In the genomic region with DNA sequence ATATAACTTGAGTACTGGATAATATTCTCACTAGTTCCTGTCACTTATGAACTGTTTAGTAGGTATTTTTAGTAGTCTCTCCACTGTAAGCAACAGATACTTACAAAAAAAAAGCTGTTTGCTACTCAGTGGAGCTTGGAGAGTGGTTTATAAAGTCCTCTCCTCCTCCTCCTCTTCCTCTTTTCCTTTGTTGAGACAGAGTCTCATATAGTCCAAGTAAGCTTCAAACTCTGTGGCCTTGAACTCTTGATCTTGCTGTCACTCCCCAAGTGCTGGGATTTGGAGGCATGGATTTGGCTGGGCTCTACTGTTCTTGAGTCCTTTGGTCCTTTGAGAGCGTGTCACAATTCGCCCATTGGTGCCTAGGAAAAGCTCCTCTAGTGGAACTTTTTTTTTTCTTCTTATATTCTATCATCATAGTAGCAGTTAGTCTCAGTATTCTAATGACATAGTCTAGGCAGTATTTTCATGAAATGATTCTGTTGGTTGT, we compare ENCODE assay signal across 8 mouse cellular contexts. TPM values are rescaled to one million over a fixed set of nuclear protein-coding genes. Genes with fewer than 3 reads are reported as not detected.
DNase-seq lines count a peak whose midpoint lies in the region; ATAC-seq and TF ChIP-seq lines count a peak whose summit lies in the region.

No protein-coding gene starts in this region.

- 0 out of 2 replicates have a peak overlapping the region, but pooled peaks have one; percentile 60 for H3K4me2 ChIP-seq in forebrain, embryonic 15.5 days (replicated peaks)
- no peak overlapping the region for H3K4me2 ChIP-seq in forebrain, embryonic 11.5 days (ENCODE audit: low read depth, low read length, severe bottlenecking)
- H3K4me2 ChIP-seq in liver, embryonic 16.5 days (ENCODE audit: low read depth, low read length), result peak overlapping the region; percentile 83

- peaks cover 22% of the 10 kb centered on the region for H3K4me1 ChIP-seq in forebrain, embryonic 15.5 days
- no peaks in the 10 kb centered on the region for H3K4me1 ChIP-seq in forebrain, embryonic 11.5 days (replicated peaks; ENCODE audit: control insufficient read depth, insufficient read depth, low read length)
- H3K4me1 ChIP-seq in liver, adult 2 months (ENCODE audit: control insufficient read depth, insufficient read depth, low read length), result peaks cover 4% of the 10 kb centered on the region; the same call in 1 of the 2 replicates
- H3K4me1 ChIP-seq in embryonic facial prominence, embryonic 10.5 days, result peaks cover 19% of the 10 kb centered on the region
- peaks cover 17% of the 10 kb centered on the region for H3K4me1 ChIP-seq in liver, embryonic 16.5 days (ENCODE audit: control insufficient read depth, low read depth, low read length)

- no peak overlapping the region for H3K4me3 ChIP-seq in forebrain, embryonic 15.5 days
- H3K4me3 ChIP-seq in forebrain, embryonic 11.5 days (ENCODE audit: low read depth, low read length), result no peak overlapping the region
- no peak overlapping the region for H3K4me3 ChIP-seq in liver, adult 2 months (ENCODE audit: insufficient read depth, low read depth, low read length)
- peak overlapping the region; percentile 91 for H3K4me3 ChIP-seq in embryonic facial prominence, embryonic 10.5 days
- H3K4me3 ChIP-seq in liver, embryonic 16.5 days (ENCODE audit: low read depth, low read length), result peak overlapping the region; percentile 96; the same call in 1 of the 2 replicates

- no peak for DNase-seq in forebrain, embryonic 11.5 days (ENCODE audit: low spot score)
- DNase-seq in liver, adult 2 months (ENCODE audit: extremely low read depth, low read depth, low spot score), result peak; percentile 76
- no peak for DNase-seq in liver
- no peak for DNase-seq in embryonic facial prominence, embryonic 10.5 days (ENCODE audit: low spot score)
- no peak for DNase-seq in urinary bladder, postnatal 4 days (ENCODE audit: low spot score in 2 of 2)
- no peak for DNase-seq in cerebellum, postnatal 36 days

- TF ChIP-seq POLR2A in liver, adult 2 months (IDR thresholded peaks at IDR 0.05; ENCODE audit: extremely low read depth, insufficient read depth, low read length), result no peak

- peaks cover 9% of the 10 kb centered on the region for H3K36me3 ChIP-seq in forebrain, embryonic 15.5 days
- H3K36me3 ChIP-seq in forebrain, embryonic 11.5 days (ENCODE audit: control insufficient read depth, insufficient read depth, low read length), result no peaks in the 10 kb centered on the region; the same call in 1 of the 2 replicates
- peaks cover 10% of the 10 kb centered on the region; the same call in 1 of the 2 replicates for H3K36me3 ChIP-seq in liver, adult 2 months (ENCODE audit: control insufficient read depth, insufficient read depth, low read length)
- peaks cover 37% of the 10 kb centered on the region for H3K36me3 ChIP-seq in embryonic facial prominence, embryonic 10.5 days (replicated peaks)
- peaks cover 4% of the 10 kb centered on the region for H3K36me3 ChIP-seq in liver, embryonic 16.5 days (ENCODE audit: control insufficient read depth, insufficient read depth)

- WGBS in forebrain, embryonic 15.5 days, result 96% methylated on average over 2 of the region's 2 CpGs
- 96% methylated on average over 2 of the region's 2 CpGs for WGBS in forebrain, embryonic 11.5 days
- WGBS in liver, adult 2 months, result 22% methylated on average over 2 of the region's 2 CpGs
- WGBS in embryonic facial prominence, embryonic 10.5 days, result 91% methylated on average over 2 of the region's 2 CpGs
- WGBS in liver, embryonic 16.5 days (ENCODE audit: insufficient replicate concordance), result 91% methylated on average over 2 of the region's 2 CpGs

- H3K27ac ChIP-seq in forebrain, embryonic 15.5 days (replicated peaks), result no peak overlapping the region
- no peak overlapping the region for H3K27ac ChIP-seq in forebrain, embryonic 11.5 days (ENCODE audit: low read depth, low read length)
- no peak overlapping the region for H3K27ac ChIP-seq in liver, adult 2 months (replicated peaks; ENCODE audit: insufficient read depth, low read depth, low read length)
- H3K27ac ChIP-seq in embryonic facial prominence, embryonic 10.5 days (replicated peaks), result no peak overlapping the region
- peak overlapping the region; percentile 98 for H3K27ac ChIP-seq in liver, embryonic 16.5 days (ENCODE audit: low read length)

- no peak for ATAC-seq in forebrain, embryonic 15.5 days (replicated peaks)
- no peak for ATAC-seq in forebrain, embryonic 11.5 days (replicated peaks; ENCODE audit: low FRiP score)
- ATAC-seq in liver, embryonic 16.5 days (ENCODE audit: low read depth), result no peak

- H3K9ac ChIP-seq in forebrain, embryonic 15.5 days (replicated peaks), result no peak overlapping the region
- no peak overlapping the region for H3K9ac ChIP-seq in forebrain, embryonic 11.5 days (ENCODE audit: low read length)
- H3K9ac ChIP-seq in liver, adult 2 months (ENCODE audit: low read depth, low read length), result no peak overlapping the region
- H3K9ac ChIP-seq in liver, embryonic 16.5 days (ENCODE audit: low read depth, low read length), result peak overlapping the region; percentile 96; the same call in 1 of the 2 replicates

- peaks cover 13% of the 10 kb centered on the region; the same call in 1 of the 2 replicates for H3K79me2 ChIP-seq in liver, adult 2 months (ENCODE audit: control insufficient read depth, insufficient read depth, low read length)

- no peaks in the 10 kb centered on the region for H3K9me3 ChIP-seq in forebrain, embryonic 15.5 days
- no peaks in the 10 kb centered on the region for H3K9me3 ChIP-seq in forebrain, embryonic 11.5 days (ENCODE audit: control insufficient read depth, low read length)
- H3K9me3 ChIP-seq in embryonic facial prominence, embryonic 10.5 days, result no peaks in the 10 kb centered on the region
- H3K9me3 ChIP-seq in liver, embryonic 16.5 days (replicated peaks; ENCODE audit: control insufficient read depth, low read length), result no peaks in the 10 kb centered on the region

- no peaks in the 10 kb centered on the region for H3K27me3 ChIP-seq in forebrain, embryonic 15.5 days
- no peaks in the 10 kb centered on the region for H3K27me3 ChIP-seq in forebrain, embryonic 11.5 days (ENCODE audit: control insufficient read depth, insufficient read depth, low read length)
- H3K27me3 ChIP-seq in liver, adult 2 months (ENCODE audit: control insufficient read depth, insufficient read depth, low read length), result no peaks in the 10 kb centered on the region
- H3K27me3 ChIP-seq in embryonic facial prominence, embryonic 10.5 days (replicated peaks; ENCODE audit: low read depth, poor library complexity, severe bottlenecking), result no peaks in the 10 kb centered on the region
- no peaks in the 10 kb centered on the region for H3K27me3 ChIP-seq in liver, embryonic 16.5 days (ENCODE audit: control insufficient read depth, insufficient read depth, low read depth, low read length)

- no peak for TF ChIP-seq CTCF in liver, adult 2 months (IDR thresholded peaks at IDR 0.05; ENCODE audit: low read depth, low read length)

RNA-seq across cellular contexts. Expression of gene Srr, which starts 1.5 kb away (rescaled TPM):
- polyA plus RNA-seq in forebrain, embryonic 15.5 days (2015; fragmentation: Nextera tagmentation; extraction: Ambion mirVana), result 41.6 and 45.1 TPM in 2 replicates
- polyA plus RNA-seq in forebrain, embryonic 11.5 days (2014; fragmentation: Nextera tagmentation; extraction: Ambion mirVana), result 25.3 and 26.3 TPM in 2 replicates
- 31.9 and 39.3 TPM in 2 replicates for total RNA-seq in liver, adult 2 months (2014; rRNA removed)
- polyA plus RNA-seq in liver, adult 2 months (2012; rRNA removed), result 24.2 and 35.3 TPM in 2 replicates
- 15.4 and 17.7 TPM in 2 replicates for polyA plus RNA-seq in embryonic facial prominence, embryonic 10.5 days (2016; fragmentation: Nextera tagmentation; extraction: Ambion mirVana)
- polyA plus RNA-seq in liver, embryonic 16.5 days (2015; fragmentation: Nextera tagmentation; extraction: Ambion mirVana), result 4.6 and 5.1 TPM in 2 replicates

RNA-seq across cellular contexts. Expression of gene Smg6, which starts 1.7 kb away (rescaled TPM):
- 18.4 and 19.0 TPM in 2 replicates for polyA plus RNA-seq in forebrain, embryonic 15.5 days (2015; fragmentation: Nextera tagmentation; extraction: Ambion mirVana)
- 19.8 TPM in 2 replicates for polyA plus RNA-seq in forebrain, embryonic 11.5 days (2014; fragmentation: Nextera tagmentation; extraction: Ambion mirVana)
- total RNA-seq in liver, adult 2 months (2014; rRNA removed), result 12.8 and 17.2 TPM in 2 replicates
- 16.6 and 16.8 TPM in 2 replicates for polyA plus RNA-seq in liver, adult 2 months (2012; rRNA removed)
- polyA plus RNA-seq in embryonic facial prominence, embryonic 10.5 days (2016; fragmentation: Nextera tagmentation; extraction: Ambion mirVana), result 19.5 and 21.0 TPM in 2 replicates
- 5.1 and 5.5 TPM in 2 replicates for polyA plus RNA-seq in liver, embryonic 16.5 days (2015; fragmentation: Nextera tagmentation; extraction: Ambion mirVana)

RNA-seq across cellular contexts. Expression of gene Tsr1, which starts 29.4 kb away (rescaled TPM):
- polyA plus RNA-seq in forebrain, embryonic 15.5 days (2015; fragmentation: Nextera tagmentation; extraction: Ambion mirVana), result 34.4 and 34.5 TPM in 2 replicates
- polyA plus RNA-seq in forebrain, embryonic 11.5 days (2014; fragmentation: Nextera tagmentation; extraction: Ambion mirVana), result 54.0 and 57.4 TPM in 2 replicates
- 9.0 and 10.1 TPM in 2 replicates for total RNA-seq in liver, adult 2 months (2014; rRNA removed)
- 3.8 and 4.9 TPM in 2 replicates for polyA plus RNA-seq in liver, adult 2 months (2012; rRNA removed)
- 52.9 and 59.4 TPM in 2 replicates for polyA plus RNA-seq in embryonic facial prominence, embryonic 10.5 days (2016; fragmentation: Nextera tagmentation; extraction: Ambion mirVana)
- 16.7 and 17.5 TPM in 2 replicates for polyA plus RNA-seq in liver, embryonic 16.5 days (2015; fragmentation: Nextera tagmentation; extraction: Ambion mirVana)

RNA-seq across cellular contexts. Expression of gene Sgsm2, which starts 30.4 kb away (rescaled TPM):
- 14.3 and 14.6 TPM in 2 replicates for polyA plus RNA-seq in forebrain, embryonic 15.5 days (2015; fragmentation: Nextera tagmentation; extraction: Ambion mirVana)
- polyA plus RNA-seq in forebrain, embryonic 11.5 days (2014; fragmentation: Nextera tagmentation; extraction: Ambion mirVana), result 8.6 and 9.2 TPM in 2 replicates
- 1.5 and 3.3 TPM in 2 replicates for total RNA-seq in liver, adult 2 months (2014; rRNA removed)
- polyA plus RNA-seq in liver, adult 2 months (2012; rRNA removed), result 7.5 and 10.3 TPM in 2 replicates
- polyA plus RNA-seq in embryonic facial prominence, embryonic 10.5 days (2016; fragmentation: Nextera tagmentation; extraction: Ambion mirVana), result 4.4 and 4.7 TPM in 2 replicates
- 0.89 and 1.2 TPM in 2 replicates for polyA plus RNA-seq in liver, embryonic 16.5 days (2015; fragmentation: Nextera tagmentation; extraction: Ambion mirVana)

Comparison
In these comparisons a context has a peak if more than half of its experiments do, and no peak if none do; other contexts are left out.
1. H3K4me3 ChIP-seq: peak in embryonic facial prominence, embryonic 10.5 days (single experiment) and liver, embryonic 16.5 days (single experiment); none in forebrain, embryonic 15.5 days (single experiment), forebrain, embryonic 11.5 days (single experiment) and liver, adult 2 months (single experiment).